Mouse (Mus musculus) ES-Bruce4 (cell line): ENCODE measurements around the gene Wwc2.

Source experiments
- CTCF ChIP-seq: IDR thresholded peaks from one replicate; pipeline ENCODE4 v1.8.1; 2011; ENCODE audit warnings: low read depth, low read length
- EP300 ChIP-seq: IDR thresholded peaks from 2 replicates; pipeline ENCODE4 v1.6.1; 2011; ENCODE audit warnings: low read depth, low read length; ENCODE audit not compliant: insufficient read depth
- POLR2A ChIP-seq: IDR thresholded peaks from one replicate; pipeline ENCODE4 v1.8.1; 2011; ENCODE audit warnings: low read length; ENCODE audit not compliant: insufficient read depth

GRCm38 (mm10) chr8:47962005-47962404, 28.7 kb downstream of the Wwc2 start:
- TF ChIP-seq POLR2A (no peak), CTCF (no peak), EP300 (no peak)
